Mouse (Mus musculus) C2C12 (cell line): ENCODE results near the gene Zfp316. TPM values are rescaled to one million over a fixed set of nuclear protein-coding genes. Genes with fewer than 3 reads are reported as not detected.

Experiments used
- H3K27me3 ChIP-seq: one replicate; pipeline ENCODE4 v1.6.1; 2011; ENCODE audit not compliant: control insufficient read depth, insufficient read depth, insufficient read length
- H3K36me3 ChIP-seq: one replicate; pipeline ENCODE4 v1.6.1; 2011; ENCODE audit not compliant: control insufficient read depth, insufficient read depth
- H3K4me3 ChIP-seq: one replicate; pipeline ENCODE4 v1.5.1; 2011; ENCODE audit warnings: mild to moderate bottlenecking, control low read depth; ENCODE audit not compliant: poor library complexity, insufficient read depth, severe bottlenecking
- H3K79me2 ChIP-seq: one replicate; pipeline ENCODE4 v1.6.1; 2011; ENCODE audit not compliant: control insufficient read depth, insufficient read depth
- H3K79me3 ChIP-seq: one replicate; pipeline ENCODE4 v1.6.1; 2011; ENCODE audit warnings: low read depth, control low read depth
- H3ac ChIP-seq: one replicate; pipeline ENCODE3; 2011; ENCODE audit warnings: low read depth; ENCODE audit not compliant: control insufficient read depth, insufficient read length
- CEBPB ChIP-seq: IDR thresholded peaks from one replicate; pipeline ENCODE4 v1.6.1; 2011; ENCODE audit warnings: low read depth, mild to moderate bottlenecking, control low read depth, moderate library complexity
- CTCF ChIP-seq: IDR thresholded peaks from one replicate; pipeline ENCODE4 v1.5.1; 2011; ENCODE audit not compliant: control insufficient read depth, insufficient read depth, insufficient read length
- FOSL1 ChIP-seq: IDR thresholded peaks from one replicate; pipeline ENCODE4 v1.8.0; 2011; ENCODE audit warnings: mild to moderate bottlenecking, low read length; ENCODE audit not compliant: poor library complexity, insufficient read depth, severe bottlenecking
- MAX ChIP-seq: IDR thresholded peaks from one replicate; pipeline ENCODE4 v1.6.1; 2011; ENCODE audit warnings: mild to moderate bottlenecking, control low read depth
- MYOD1 ChIP-seq: IDR thresholded peaks from one replicate; pipeline ENCODE4 v1.6.1; 2011; ENCODE audit warnings: low read depth; ENCODE audit not compliant: control insufficient read depth, insufficient read length
- MYOG ChIP-seq: IDR thresholded peaks from one replicate; pipeline ENCODE4 v1.6.1; 2011; ENCODE audit not compliant: control insufficient read depth, insufficient read length; ENCODE audit errors: extremely low read depth
- USF1 ChIP-seq: IDR thresholded peaks from one replicate; pipeline ENCODE4 v1.6.1; 2011; ENCODE audit warnings: low read depth, mild to moderate bottlenecking, control low read depth, moderate library complexity
- polyA plus RNA-seq: library from polyadenylated mRNA; unstranded; fragments of >200 nt; fragmentation: generic; extraction: Trizol; gene quantifications from one replicate; pipeline ENCODE4 v1.2.1, GENCODE M21; 2012; ENCODE audit warnings: missing spikeins

The Zfp316 gene
- polyA plus RNA-seq, 1 experiment: 3.8 TPM

DNA sequence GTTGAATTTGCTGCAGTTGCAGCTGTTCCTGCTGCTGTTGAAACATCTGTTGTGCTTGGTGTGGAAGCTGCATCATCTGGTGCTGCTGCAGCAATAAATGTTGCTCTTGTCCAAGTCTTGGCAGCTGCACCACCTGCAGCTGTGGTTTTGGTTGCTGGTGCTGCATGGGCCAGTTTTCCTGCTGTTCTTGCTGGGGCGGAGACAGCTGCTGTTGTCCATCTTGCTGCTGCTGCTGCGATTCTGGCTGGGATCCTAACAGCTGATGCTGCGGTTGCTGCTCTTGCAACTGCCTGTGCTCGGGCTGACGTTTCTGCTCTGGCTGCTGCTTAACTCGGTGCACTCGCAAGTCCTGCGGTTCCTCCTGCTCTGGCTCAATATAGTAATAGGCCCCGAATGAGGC, 19.5 kb upstream of the Zfp316 start:
- H3K27me3 ChIP-seq: peaks cover 3% of the 10 kb centered on the region
- H3K79me2 ChIP-seq: no peaks in the 10 kb centered on the region
- H3K36me3 ChIP-seq: no peaks in the 10 kb centered on the region
- H3K79me3 ChIP-seq: no peaks in the 10 kb centered on the region
- no peak overlapping the region for H3K4me3 ChIP-seq
- TF ChIP-seq MYOD1: peak; percentile 95
- no peak for TF ChIP-seq USF1
- no peak for TF ChIP-seq FOSL1
- TF ChIP-seq CEBPB: no peak
- TF ChIP-seq MAX: no peak
- TF ChIP-seq CTCF: no peak
- no peak for TF ChIP-seq MYOG
- no peak overlapping the region for H3ac ChIP-seq

- Histone ChIP-seq H3K36me3 (no peaks in the 10 kb centered on the region), H3ac (no peak overlapping the region), H3K4me3 (no peak overlapping the region), H3K27me3 (peaks cover 3% of the 10 kb centered on the region), H3K79me3 (no peaks in the 10 kb centered on the region), H3K79me2 (no peaks in the 10 kb centered on the region)
- TF ChIP-seq MYOG: no peak
- no peak for TF ChIP-seq CTCF
- no peak for TF ChIP-seq USF1
- no peak for TF ChIP-seq CEBPB
- no peak for TF ChIP-seq MAX
- TF ChIP-seq FOSL1: no peak
- TF ChIP-seq MYOD1: no peak
Observed at GRCm38 (mm10) chr5:143288378-143288911, 18.6 kb upstream of the Zfp316 start.

GRCm38 (mm10) chr5:143287774-143288328, 18.0 kb upstream of the Zfp316 start:
- Histone ChIP-seq H3ac (no peak overlapping the region), H3K27me3 (peaks cover 3% of the 10 kb centered on the region), H3K79me2 (no peaks in the 10 kb centered on the region), H3K36me3 (no peaks in the 10 kb centered on the region), H3K79me3 (no peaks in the 10 kb centered on the region), H3K4me3 (no peak overlapping the region)
- TF ChIP-seq CTCF (no peak), USF1 (no peak), FOSL1 (no peak), MAX (no peak), CEBPB (no peak), MYOG (no peak), MYOD1 (no peak)

DNA sequence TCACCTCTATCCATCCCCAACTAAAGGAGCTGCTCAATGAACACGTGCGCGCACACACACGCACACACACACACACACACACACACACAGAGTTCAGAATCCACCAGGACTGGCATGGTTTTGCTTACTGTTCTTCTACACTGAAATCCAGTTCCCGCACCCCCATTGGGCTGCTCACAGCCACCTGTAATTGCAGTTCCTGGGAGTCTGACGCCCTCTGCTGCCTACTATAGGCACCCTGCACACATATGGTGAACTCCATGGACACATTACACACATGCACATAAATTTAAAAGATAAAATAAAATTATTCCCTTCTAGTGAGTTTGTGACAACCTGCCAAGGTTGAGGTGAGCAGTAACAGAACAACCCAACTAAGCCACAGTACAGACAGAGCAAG, 14.9 kb upstream of the Zfp316 start:
- H3K36me3 ChIP-seq: no peaks in the 10 kb centered on the region
- no peak overlapping the region for H3K4me3 ChIP-seq
- no peaks in the 10 kb centered on the region for H3K79me2 ChIP-seq
- TF ChIP-seq MYOD1 (no peak), FOSL1 (no peak), MYOG (no peak), CTCF (no peak), CEBPB (no peak), MAX (no peak), USF1 (no peak)
- no peak overlapping the region for H3ac ChIP-seq
- peaks cover 12% of the 10 kb centered on the region for H3K27me3 ChIP-seq
- H3K79me3 ChIP-seq: no peaks in the 10 kb centered on the region

DNA sequence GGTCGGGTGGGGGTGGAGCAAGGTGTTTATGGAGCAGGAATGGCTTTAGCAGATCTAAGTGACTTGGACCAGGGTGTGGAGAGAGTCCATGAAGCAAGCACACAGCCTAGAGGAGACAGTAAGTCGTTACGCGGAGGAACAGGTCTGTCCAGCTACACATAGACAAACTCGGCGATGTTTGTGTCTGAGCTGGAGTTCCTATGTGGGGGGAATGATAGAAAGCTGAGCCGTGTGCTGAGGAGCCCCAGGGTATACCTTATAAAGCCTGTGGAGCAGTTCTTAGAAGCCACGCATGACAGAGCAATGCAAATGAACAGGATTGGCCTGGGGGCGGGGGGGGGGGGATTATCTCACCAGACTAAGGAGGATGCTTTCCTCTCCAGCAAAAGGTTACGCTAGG, 9.4 kb upstream of the Zfp316 start:
- Histone ChIP-seq H3K79me2 (no peaks in the 10 kb centered on the region), H3K79me3 (no peaks in the 10 kb centered on the region), H3ac (no peak overlapping the region), H3K27me3 (peaks cover 9% of the 10 kb centered on the region), H3K36me3 (no peaks in the 10 kb centered on the region), H3K4me3 (no peak overlapping the region)
- TF ChIP-seq MYOD1 (no peak), MAX (no peak), MYOG (no peak), USF1 (no peak), CEBPB (no peak), CTCF (no peak), FOSL1 (no peak)

DNA sequence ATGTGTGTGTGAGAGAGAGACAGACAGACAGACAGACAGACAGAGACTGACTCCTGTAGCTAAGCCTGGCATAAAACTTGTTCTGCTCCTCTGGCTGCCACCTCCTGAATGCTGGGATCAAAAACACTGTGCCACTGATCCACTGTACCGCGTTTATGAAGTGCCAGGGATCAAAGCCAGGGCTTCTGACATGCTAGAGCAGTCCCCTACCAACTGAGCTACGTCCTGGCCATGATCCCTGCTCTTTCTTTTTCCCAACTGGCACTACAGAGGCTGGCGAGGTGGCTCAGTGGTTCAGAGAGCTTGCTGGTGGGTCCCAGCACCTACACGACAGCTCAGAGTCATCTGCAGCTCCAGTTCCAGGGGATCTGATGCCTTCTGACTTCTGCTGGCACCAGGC, 5.9 kb upstream of the Zfp316 start:
- Histone ChIP-seq H3ac (no peak overlapping the region), H3K79me3 (peaks cover 6% of the 10 kb centered on the region), H3K27me3 (peaks cover 8% of the 10 kb centered on the region), H3K4me3 (no peak overlapping the region), H3K36me3 (no peaks in the 10 kb centered on the region), H3K79me2 (peaks cover 7% of the 10 kb centered on the region)
- no peak for TF ChIP-seq USF1
- TF ChIP-seq MYOG: no peak
- no peak for TF ChIP-seq MAX
- no peak for TF ChIP-seq CEBPB
- no peak for TF ChIP-seq CTCF
- TF ChIP-seq FOSL1: no peak
- no peak for TF ChIP-seq MYOD1
